Mouse (Mus musculus): ENCODE measurements around the gene Rpp30.

DNA sequence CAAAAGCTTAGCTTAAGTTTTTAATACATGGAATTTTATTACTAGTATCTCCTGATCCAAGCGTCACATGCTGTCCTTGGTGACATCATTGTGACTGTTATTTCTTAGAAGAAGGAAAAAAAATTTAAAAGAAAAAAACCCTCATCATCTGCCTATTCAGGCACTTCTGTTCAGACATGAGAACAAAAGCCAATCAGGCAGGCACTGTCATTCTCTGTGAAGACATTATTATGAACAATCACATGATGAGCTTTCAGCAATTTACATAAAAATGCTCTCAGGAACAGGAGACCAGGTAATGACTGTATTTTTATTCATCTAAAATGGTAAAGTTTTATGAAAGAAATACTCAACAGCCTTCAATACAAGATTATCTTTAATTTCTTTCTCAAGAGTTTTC lies 14.7 kb downstream of the Rpp30 start:
- TF ChIP-seq POLR2A (IDR thresholded peaks at IDR 0.05; ENCODE audit: control insufficient read depth, extremely low read depth, insufficient read depth, low read length, poor library complexity) (no peak), CTCF (IDR thresholded peaks at IDR 0.05; ENCODE audit: borderline replicate concordance, control insufficient read depth, extremely low read depth, insufficient read depth, low read length, poor library complexity) (no peak)

All from thymus, adult 2 months (tissue).